Mouse (Mus musculus) midbrain, embryonic 13.5 days (tissue): ENCODE results near the gene Map2. TPM values are rescaled to one million over a fixed set of nuclear protein-coding genes. Genes with fewer than 3 reads are reported as not detected.
A peak's percentile ranks its signal among the peaks of the same experiment; 100 is the strongest.

Source experiments
- ATAC-seq: fragments of 200-750 bp; cut with Nextera tagmentation; 2 replicates; pipeline ENCODE4 v1.8.0; 2017; ENCODE audit warnings: mild to moderate bottlenecking, moderate TSS enrichment, moderate library complexity
- H3K27ac ChIP-seq: fragments of 300-500 bp; sonication (generic); 2 replicates; pipeline ENCODE4 v1.5.1; 2015; ENCODE audit warnings: inconsistent platforms, mild to moderate bottlenecking, moderate library complexity
- H3K27me3 ChIP-seq: fragments of 300-500 bp; sonication (generic); 2 replicates; pipeline ENCODE4 v1.6.1; 2015; ENCODE audit warnings: mild to moderate bottlenecking, inconsistent platforms
- H3K36me3 ChIP-seq: fragments of 300-500 bp; sonication (generic); 2 replicates; pipeline ENCODE4 v1.6.1; 2015; ENCODE audit warnings: mild to moderate bottlenecking, inconsistent platforms
- H3K4me1 ChIP-seq: fragments of 300-500 bp; sonication (generic); replicated peaks from 2 replicates; pipeline ENCODE4 v1.6.1; 2015; ENCODE audit warnings: inconsistent platforms
- H3K4me2 ChIP-seq: fragments of 300-500 bp; sonication (generic); replicated peaks from 2 replicates; pipeline ENCODE4 v1.6.1; 2015; ENCODE audit warnings: moderate library complexity, mild to moderate bottlenecking, inconsistent platforms
- H3K4me3 ChIP-seq: fragments of 300-500 bp; sonication (generic); replicated peaks from 2 replicates; pipeline ENCODE4 v1.5.1; 2015; ENCODE audit warnings: mild to moderate bottlenecking, inconsistent platforms
- H3K9ac ChIP-seq: fragments of 300-500 bp; sonication (generic); replicated peaks from 2 replicates; pipeline ENCODE4 v1.6.1; 2015; ENCODE audit warnings: mild to moderate bottlenecking, inconsistent platforms
- H3K9me3 ChIP-seq: fragments of 300-500 bp; sonication (generic); 2 replicates; pipeline ENCODE4 v1.6.1; 2016; ENCODE audit warnings: mild to moderate bottlenecking, inconsistent platforms
- WGBS: fragments of 180-500 bp; shearing (Covaris S2); methylation state at CpG from one replicate; pipeline ENCODE4 v1.1.7; 2015; 5-methylcytosine and 5-hydroxymethylcytosine counted together
- polyA plus RNA-seq: library from polyadenylated mRNA; unstranded; fragments of >200 nt; fragmentation: Nextera tagmentation; extraction: Ambion mirVana; gene quantifications from 2 replicates; pipeline ENCODE4 v1.2.1, GENCODE M21; 2015

Map2 gene
- polyA plus RNA-seq, 1 experiment from 2014 or later, result 458 TPM

DNA sequence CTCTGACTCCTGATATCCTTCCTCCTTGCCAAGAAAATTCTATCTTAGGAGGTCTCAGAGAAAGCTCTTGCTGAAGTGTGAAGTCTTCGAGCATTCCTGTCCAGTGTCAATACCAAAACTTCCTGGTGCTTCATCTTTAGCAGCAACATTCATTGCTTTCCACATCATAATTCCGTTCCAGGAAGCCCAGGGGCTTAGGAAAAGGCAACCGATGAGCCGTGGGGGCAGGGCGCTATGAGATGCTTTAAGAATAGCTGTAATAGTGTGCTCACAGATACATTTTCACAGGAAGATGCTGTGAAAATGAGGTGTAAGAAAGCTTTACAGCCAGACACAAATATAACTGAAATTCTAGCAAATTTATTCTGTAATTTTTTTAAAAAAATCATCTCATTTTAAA lies 251.0 kb downstream of the Map2 start:
- Histone ChIP-seq H3K4me2 (no peak overlapping the region), H3K9me3 (no peaks in the 10 kb centered on the region), H3K9ac (no peak overlapping the region), H3K4me3 (no peak overlapping the region), H3K27ac (no peak overlapping the region), H3K27me3 (no peaks in the 10 kb centered on the region), H3K4me1 (no peaks in the 10 kb centered on the region), H3K36me3 (peaks cover 61% of the 10 kb centered on the region)
- 90% methylated on average over 5 of the region's 5 CpGs for WGBS
- no peak for ATAC-seq

GRCm38 (mm10) chr1:66430962-66431361 lies 255.9 kb downstream of the Map2 start:
- H3K4me2 ChIP-seq, result no peak overlapping the region
- H3K4me3 ChIP-seq, result no peak overlapping the region
- H3K4me1 ChIP-seq, result no peaks in the 10 kb centered on the region
- no peak for ATAC-seq
- peaks cover 49% of the 10 kb centered on the region for H3K36me3 ChIP-seq
- H3K27ac ChIP-seq, result no peak overlapping the region
- no peak overlapping the region for H3K9ac ChIP-seq
- H3K9me3 ChIP-seq, result no peaks in the 10 kb centered on the region
- H3K27me3 ChIP-seq, result no peaks in the 10 kb centered on the region

DNA sequence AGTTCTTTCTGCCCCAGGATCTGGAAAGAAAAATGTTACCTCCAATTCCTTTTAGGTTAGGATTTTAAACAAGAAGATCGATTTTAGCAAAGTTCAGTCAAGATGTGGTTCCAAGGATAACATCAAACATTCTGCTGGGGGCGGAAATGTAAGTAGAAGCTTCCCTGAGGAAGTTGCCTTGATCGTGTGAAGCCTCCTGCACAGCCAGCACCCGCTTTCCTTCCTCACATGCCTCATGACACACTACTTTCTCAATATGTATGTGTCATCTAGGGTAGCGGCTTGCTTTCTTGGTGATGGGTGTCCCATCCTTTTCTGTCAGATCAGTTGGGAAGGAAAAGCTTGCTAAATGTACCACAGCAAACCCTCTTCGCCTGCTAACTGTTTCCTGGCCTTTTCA lies 256.4 kb downstream of the Map2 start:
- 89% methylated on average over 6 of the region's 6 CpGs for WGBS
- Histone ChIP-seq H3K27me3 (no peaks in the 10 kb centered on the region), H3K27ac (no peak overlapping the region), H3K4me2 (no peak overlapping the region), H3K4me3 (no peak overlapping the region), H3K36me3 (peaks cover 50% of the 10 kb centered on the region), H3K4me1 (no peaks in the 10 kb centered on the region), H3K9ac (no peak overlapping the region), H3K9me3 (no peaks in the 10 kb centered on the region)
- no peak for ATAC-seq

- no peak overlapping the region for H3K9ac ChIP-seq
- no peak overlapping the region for H3K4me3 ChIP-seq
- H3K4me1 ChIP-seq, result no peaks in the 10 kb centered on the region
- no peak overlapping the region for H3K4me2 ChIP-seq
- no peaks in the 10 kb centered on the region for H3K27me3 ChIP-seq
- H3K27ac ChIP-seq, result no peak overlapping the region
- H3K36me3 ChIP-seq, result peaks cover 55% of the 10 kb centered on the region
- no peaks in the 10 kb centered on the region for H3K9me3 ChIP-seq
- no peak for ATAC-seq
- 91% methylated on average over 2 of the region's 2 CpGs for WGBS
Measured at GRCm38 (mm10) chr1:66438069-66438468, 263.0 kb downstream of the Map2 start.

GRCm38 (mm10) chr1:66442922-66443321 lies 267.8 kb downstream of the Map2 start:
- no peaks in the 10 kb centered on the region for H3K27me3 ChIP-seq
- WGBS, result 83% methylated on average over 2 of the region's 2 CpGs
- 0 out of 2 replicates have a peak, but pooled peaks have one; percentile 48 for ATAC-seq

GRCm38 (mm10) chr1:66449471-66449870 lies 274.4 kb downstream of the Map2 start:
- no peak for ATAC-seq
- H3K4me2 ChIP-seq, result no peak overlapping the region
- H3K36me3 ChIP-seq, result 0 out of 2 replicates have a peak, but pooled peaks cover 2% of the 10 kb centered on the region
- H3K4me1 ChIP-seq, result no peaks in the 10 kb centered on the region
- no peaks in the 10 kb centered on the region for H3K27me3 ChIP-seq
- H3K9me3 ChIP-seq, result no peaks in the 10 kb centered on the region
- H3K4me3 ChIP-seq, result no peak overlapping the region
- H3K27ac ChIP-seq, result no peak overlapping the region
- 70% methylated on average over 2 of the region's 2 CpGs for WGBS
- H3K9ac ChIP-seq, result no peak overlapping the region

More at GRCm38 (mm10) chr1:66442922-66443321, 267.8 kb downstream of the Map2 start:
- H3K9ac ChIP-seq, result no peak overlapping the region
- no peak overlapping the region for H3K4me3 ChIP-seq
- H3K4me1 ChIP-seq, result no peaks in the 10 kb centered on the region
- no peak overlapping the region for H3K27ac ChIP-seq
- H3K9me3 ChIP-seq, result no peaks in the 10 kb centered on the region
- no peak overlapping the region for H3K4me2 ChIP-seq
- peaks cover 48% of the 10 kb centered on the region for H3K36me3 ChIP-seq

- no peaks in the 10 kb centered on the region for H3K4me1 ChIP-seq
- ATAC-seq, result no peak
- no peaks in the 10 kb centered on the region for H3K36me3 ChIP-seq
- H3K27ac ChIP-seq, result no peak overlapping the region
- H3K4me2 ChIP-seq, result no peak overlapping the region
- H3K9ac ChIP-seq, result no peak overlapping the region
- H3K27me3 ChIP-seq, result no peaks in the 10 kb centered on the region
- H3K9me3 ChIP-seq, result no peaks in the 10 kb centered on the region
- no peak overlapping the region for H3K4me3 ChIP-seq
- WGBS, result 26% methylated on average over 2 of the region's 2 CpGs
Measured at GRCm38 (mm10) chr1:66456580-66456979, 281.5 kb downstream of the Map2 start.

GRCm38 (mm10) chr1:66457747-66458146 lies 282.7 kb downstream of the Map2 start:
- 72% methylated on average over 3 of the region's 3 CpGs for WGBS
- no peaks in the 10 kb centered on the region for H3K9me3 ChIP-seq
- ATAC-seq, result no peak
- no peaks in the 10 kb centered on the region for H3K36me3 ChIP-seq
- H3K4me3 ChIP-seq, result no peak overlapping the region
- no peak overlapping the region for H3K9ac ChIP-seq
- H3K27ac ChIP-seq, result no peak overlapping the region
- no peaks in the 10 kb centered on the region for H3K4me1 ChIP-seq
- H3K4me2 ChIP-seq, result no peak overlapping the region
- H3K27me3 ChIP-seq, result no peaks in the 10 kb centered on the region

GRCm38 (mm10) chr1:66459394-66459793 lies 284.3 kb downstream of the Map2 start:
- no peak overlapping the region for H3K9ac ChIP-seq
- no peaks in the 10 kb centered on the region for H3K27me3 ChIP-seq
- no peak for ATAC-seq
- no peak overlapping the region for H3K4me3 ChIP-seq
- H3K4me2 ChIP-seq, result no peak overlapping the region
- no peaks in the 10 kb centered on the region for H3K4me1 ChIP-seq
- no peaks in the 10 kb centered on the region for H3K9me3 ChIP-seq
- H3K27ac ChIP-seq, result no peak overlapping the region
- 86% methylated on average over 3 of the region's 3 CpGs for WGBS
- H3K36me3 ChIP-seq, result no peaks in the 10 kb centered on the region

GRCm38 (mm10) chr1:66460850-66461249 lies 285.8 kb downstream of the Map2 start:
- Histone ChIP-seq H3K4me2 (no peak overlapping the region), H3K27ac (no peak overlapping the region), H3K9me3 (no peaks in the 10 kb centered on the region), H3K36me3 (no peaks in the 10 kb centered on the region), H3K27me3 (no peaks in the 10 kb centered on the region), H3K4me3 (no peak overlapping the region), H3K9ac (no peak overlapping the region), H3K4me1 (no peaks in the 10 kb centered on the region)
- 92% methylated on average over 4 of the region's 4 CpGs for WGBS
- no peak for ATAC-seq

DNA sequence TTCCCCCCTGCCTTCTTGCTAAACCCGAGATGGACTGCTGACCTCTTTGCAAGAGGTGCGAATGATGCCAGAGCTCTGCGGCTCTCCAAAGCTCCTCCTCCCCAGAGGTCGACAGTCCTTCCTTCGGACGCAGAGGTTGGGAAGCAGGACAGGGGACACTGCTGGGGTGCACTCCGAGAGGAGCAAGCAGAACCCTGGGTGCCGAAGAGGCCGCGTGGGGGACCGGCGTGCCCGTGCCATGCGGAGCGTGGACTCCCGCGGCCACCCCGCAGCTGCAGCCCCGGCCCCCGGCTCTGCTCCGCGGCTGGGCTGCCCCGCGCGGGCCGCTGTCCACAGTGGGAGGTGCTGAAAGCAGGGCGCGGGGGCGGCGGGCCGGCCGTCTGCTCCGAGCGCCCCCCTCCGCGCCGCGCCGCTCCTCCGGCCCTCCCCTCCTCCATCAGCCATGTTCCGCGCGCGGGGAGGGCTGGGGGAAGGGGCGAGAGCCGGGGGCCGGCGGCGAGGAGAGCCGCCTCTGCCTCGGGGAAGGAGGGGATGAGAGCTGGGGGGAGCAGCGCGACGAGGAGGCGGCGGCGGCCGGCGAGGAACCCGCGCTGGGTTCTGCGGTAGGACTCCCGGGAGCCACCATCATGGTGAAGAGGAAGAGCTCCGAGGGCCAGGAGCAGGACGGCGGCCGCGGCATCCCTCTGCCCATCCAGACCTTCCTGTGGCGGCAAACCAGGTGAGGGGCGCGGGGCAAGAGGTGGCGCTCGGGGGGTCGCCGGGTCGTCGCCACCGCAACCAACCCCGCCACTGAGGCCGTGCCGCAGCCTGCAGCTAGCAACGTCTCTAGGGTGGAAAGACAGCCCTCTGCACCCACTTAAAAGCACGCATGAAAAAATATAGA lies 293.0 kb downstream of the Map2 start, which contains the start of gene Unc80:
TSS of gene Unc80 (plus strand) at position 547 of the 883 bp plus-strand sequence.
- Histone ChIP-seq H3K36me3 (no peaks in the 10 kb centered on the region), H3K27me3 (0 out of 2 replicates have a peak, but pooled peaks cover 3% of the 10 kb centered on the region), H3K27ac (peak within 1 kb of the TSS; percentile 44), H3K9me3 (no peaks in the 10 kb centered on the region), H3K4me1 (peaks cover 9% of the 10 kb centered on the region), H3K4me3 (peak within 1 kb of the TSS; percentile 77), H3K4me2 (peak within 1 kb of the TSS; percentile 87), H3K9ac (peak within 1 kb of the TSS; percentile 80)
- under 1% methylated on average over 61 of the region's 83 CpGs for WGBS
- peak; percentile 96 for ATAC-seq

- peak overlapping the region; percentile 87 for H3K4me2 ChIP-seq
- H3K4me1 ChIP-seq, result peaks cover 9% of the 10 kb centered on the region
- 9% methylated on average over 3 of the region's 3 CpGs for WGBS
- peak overlapping the region; percentile 77 for H3K4me3 ChIP-seq
- no peak overlapping the region for H3K27ac ChIP-seq
- ATAC-seq, result peak; percentile 71; the same call in 1 of the 2 replicates
- no peaks in the 10 kb centered on the region for H3K36me3 ChIP-seq
- H3K9me3 ChIP-seq, result no peaks in the 10 kb centered on the region
- 0 out of 2 replicates have a peak, but pooled peaks cover 3% of the 10 kb centered on the region for H3K27me3 ChIP-seq
- peak overlapping the region; percentile 80 for H3K9ac ChIP-seq
Measured at GRCm38 (mm10) chr1:66468704-66469020, 293.6 kb downstream of the Map2 start.
